In genomic region chr11:45440937-45441720, GRCm38 (mm10) we compare ENCODE assay signal across 16 mouse cellular contexts.
DNase-seq lines count a peak whose midpoint lies in the region; ATAC-seq lines count a peak whose summit lies in the region.
"Had no signal": no experiment of that assay in that cellular context is flagged by ENCODE, and none has a peak within 500 bp of the region (broad histone marks: within the 10 kb centered on the region; RNA-seq: fewer than 3 reads in every experiment).

No protein-coding gene starts in this region.

- H3K9me3 ChIP-seq in embryonic facial prominence, embryonic 11.5 days (replicated peaks; ENCODE audit: control insufficient read depth, low read length) = no peaks in the 10 kb centered on the region
- no peaks in the 10 kb centered on the region for H3K9me3 ChIP-seq in embryonic facial prominence, embryonic 10.5 days
- no peaks in the 10 kb centered on the region for H3K9me3 ChIP-seq in limb, embryonic 12.5 days
- H3K9me3 ChIP-seq: forebrain, embryonic 15.5 days; heart, embryonic 12.5 days; hindbrain, embryonic 10.5 days had no signal

- H3K4me2 ChIP-seq in embryonic facial prominence, embryonic 11.5 days (ENCODE audit: low read depth, low read length) = no peak overlapping the region
- no peak overlapping the region for H3K4me2 ChIP-seq in limb, embryonic 12.5 days
- H3K4me2 ChIP-seq: forebrain, embryonic 15.5 days; heart, embryonic 12.5 days; hindbrain, embryonic 14.5 days had no signal

- peak; percentile 63 for DNase-seq in embryonic facial prominence, embryonic 11.5 days (ENCODE audit: low spot score)
- no peak for DNase-seq in embryonic facial prominence, embryonic 10.5 days (ENCODE audit: low spot score)
- DNase-seq in forelimb bud, embryonic 11.5 days (ENCODE audit: low read depth, low spot score) = peak; percentile 72
- DNase-seq in urinary bladder, adult 2 months (ENCODE audit: low spot score) = no peak
- DNase-seq in cerebellum, adult 11 months = no peak
- DNase-seq: adrenal gland, postnatal 10 days; cerebellum, adult 11-12 months; cerebellum, adult 9-10 months; cerebellum, postnatal 25 days; gastrocnemius, postnatal 10 days had no signal

- no peak for ATAC-seq in embryonic facial prominence, embryonic 11.5 days (replicated peaks; ENCODE audit: insufficient number of reproducible peaks, low FRiP score, low TSS enrichment, low read depth)
- peak; percentile 80 for ATAC-seq in limb, embryonic 12.5 days (ENCODE audit: insufficient number of reproducible peaks, insufficient read depth, low FRiP score, low TSS enrichment, low read depth)
- ATAC-seq in inflammation-experienced regulatory T-cells, adult 6 months = no peak
- ATAC-seq: forebrain, embryonic 15.5 days had no signal

- no peaks in the 10 kb centered on the region for H3K36me3 ChIP-seq in embryonic facial prominence, embryonic 11.5 days (replicated peaks; ENCODE audit: control insufficient read depth, insufficient read depth, low read depth, low read length)
- H3K36me3 ChIP-seq in embryonic facial prominence, embryonic 10.5 days (replicated peaks) = no peaks in the 10 kb centered on the region
- no peaks in the 10 kb centered on the region for H3K36me3 ChIP-seq in limb, embryonic 12.5 days
- H3K36me3 ChIP-seq: forebrain, embryonic 15.5 days; heart, embryonic 12.5 days; hindbrain, embryonic 10.5 days had no signal

- H3K27me3 ChIP-seq in embryonic facial prominence, embryonic 11.5 days (ENCODE audit: control insufficient read depth, insufficient read depth, low read length) = no peaks in the 10 kb centered on the region
- H3K27me3 ChIP-seq in embryonic facial prominence, embryonic 10.5 days (replicated peaks; ENCODE audit: low read depth, poor library complexity, severe bottlenecking) = no peaks in the 10 kb centered on the region
- H3K27me3 ChIP-seq in limb, embryonic 12.5 days = no peaks in the 10 kb centered on the region
- H3K27me3 ChIP-seq: forebrain, embryonic 15.5 days; heart, embryonic 12.5 days had no signal

- WGBS in embryonic facial prominence, embryonic 11.5 days = 39% methylated on average over 3 of the region's 3 CpGs
- WGBS in embryonic facial prominence, embryonic 10.5 days = 54% methylated on average over 3 of the region's 3 CpGs
- WGBS in limb, embryonic 12.5 days = 18% methylated on average over 3 of the region's 3 CpGs

- no peak overlapping the region for H3K9ac ChIP-seq in embryonic facial prominence, embryonic 11.5 days (replicated peaks; ENCODE audit: low read length)
- H3K9ac ChIP-seq in limb, embryonic 12.5 days (replicated peaks) = no peak overlapping the region
- H3K9ac ChIP-seq: forebrain, embryonic 15.5 days; heart, embryonic 12.5 days; hindbrain, embryonic 14.5 days had no signal

- no peaks in the 10 kb centered on the region for H3K4me1 ChIP-seq in embryonic facial prominence, embryonic 11.5 days (ENCODE audit: control insufficient read depth, insufficient read depth, low read length)
- peaks cover 14% of the 10 kb centered on the region for H3K4me1 ChIP-seq in embryonic facial prominence, embryonic 10.5 days
- peaks cover 27% of the 10 kb centered on the region for H3K4me1 ChIP-seq in limb, embryonic 12.5 days (replicated peaks)
- H3K4me1 ChIP-seq: forebrain, embryonic 15.5 days; heart, embryonic 12.5 days had no signal

- no peak overlapping the region for H3K4me3 ChIP-seq in embryonic facial prominence, embryonic 11.5 days (ENCODE audit: low read depth, low read length)
- no peak overlapping the region for H3K4me3 ChIP-seq in embryonic facial prominence, embryonic 10.5 days
- no peak overlapping the region for H3K4me3 ChIP-seq in limb, embryonic 12.5 days (replicated peaks)
- H3K4me3 ChIP-seq: forebrain, embryonic 15.5 days; heart, embryonic 12.5 days; hindbrain, embryonic 10.5 days had no signal

- H3K27ac ChIP-seq in embryonic facial prominence, embryonic 11.5 days (replicated peaks; ENCODE audit: low read depth, low read length) = no peak overlapping the region
- no peak overlapping the region for H3K27ac ChIP-seq in embryonic facial prominence, embryonic 10.5 days (replicated peaks)
- 0 out of 2 replicates have a peak overlapping the region, but pooled peaks have one; percentile 45 for H3K27ac ChIP-seq in limb, embryonic 12.5 days
- H3K27ac ChIP-seq: forebrain, embryonic 15.5 days; hindbrain, embryonic 10.5 days; hindbrain, embryonic 14.5 days had no signal

Comparison
In these comparisons a context has a peak if more than half of its experiments do, and no peak if none do; other contexts are left out.
1. DNase-seq: peak in embryonic facial prominence, embryonic 11.5 days (single experiment) and forelimb bud, embryonic 11.5 days (single experiment); none in embryonic facial prominence, embryonic 10.5 days (single experiment), urinary bladder, adult 2 months (single experiment) and cerebellum, adult 11 months (single experiment).